8 mouse cellular contexts compared by ENCODE assay signal in the genomic region with DNA sequence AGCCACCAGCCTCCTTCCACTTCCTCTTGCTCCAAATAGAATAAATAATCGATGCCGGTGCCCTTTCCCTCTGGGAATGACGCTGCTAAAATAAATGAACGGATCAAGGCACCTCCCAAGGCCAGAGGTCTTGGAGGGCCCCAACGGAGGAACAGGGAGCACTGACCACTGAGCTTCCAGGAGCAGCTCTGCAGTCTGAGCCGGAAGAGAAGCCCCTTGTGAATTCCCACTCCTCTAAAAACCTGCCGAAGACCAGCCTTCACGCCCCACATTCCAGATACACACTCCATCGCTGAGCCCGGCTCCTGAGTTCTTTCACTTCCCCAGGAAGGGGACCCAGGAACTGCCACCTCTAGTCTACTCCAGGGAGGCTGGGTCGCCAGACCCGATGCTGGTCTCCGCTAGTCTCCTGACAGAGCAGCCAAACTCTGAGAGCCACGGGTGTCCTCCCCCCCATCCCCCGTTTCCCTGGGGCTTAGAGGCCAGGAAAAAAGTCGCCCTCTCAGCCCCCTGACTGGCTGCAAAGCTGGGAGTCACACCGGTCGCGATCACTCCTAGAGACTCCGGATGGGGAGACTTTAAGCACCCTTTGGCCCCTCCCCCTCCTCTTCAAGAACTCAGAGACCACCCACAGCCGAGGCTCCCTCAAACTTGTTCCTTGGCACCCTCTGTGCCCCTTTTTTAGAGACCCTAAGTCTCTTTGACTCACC. TPM values are rescaled to one million over a fixed set of nuclear protein-coding genes. Genes with fewer than 3 reads are reported as not detected.
A peak's percentile ranks its signal among the peaks of the same experiment; 100 is the strongest.
DNase-seq lines count a peak whose midpoint lies in the region; ATAC-seq and TF ChIP-seq lines count a peak whose summit lies in the region.

No protein-coding gene starts in this region.

- H3K4me3 ChIP-seq in forebrain, postnatal 0 days (ENCODE audit: low read depth, low read length): peak overlapping the region; percentile 88
- H3K4me3 ChIP-seq in kidney, embryonic 14.5 days (ENCODE audit: low read length): peak overlapping the region; percentile 81
- H3K4me3 ChIP-seq in stomach, embryonic 16.5 days (replicated peaks; ENCODE audit: low read length): peak overlapping the region; percentile 79

- H3K9ac ChIP-seq in forebrain, postnatal 0 days: peak overlapping the region; percentile 98
- H3K9ac ChIP-seq in kidney, embryonic 14.5 days (ENCODE audit: low read depth, low read length): peak overlapping the region; percentile 74
- H3K9ac ChIP-seq in stomach, embryonic 16.5 days (ENCODE audit: low read length): peak overlapping the region; percentile 92

- ATAC-seq in forebrain, postnatal 0 days: 0 out of 2 replicates have a peak, but pooled peaks have one; percentile 21
- ATAC-seq in kidney, embryonic 14.5 days (ENCODE audit: low FRiP score, low TSS enrichment): peak; percentile 53
- ATAC-seq in stomach, embryonic 16.5 days (ENCODE audit: insufficient read depth, low FRiP score): 0 out of 2 replicates have a peak, but pooled peaks have one; percentile 11

- no peaks in the 10 kb centered on the region for H3K9me3 ChIP-seq in forebrain, postnatal 0 days (ENCODE audit: low read length)
- H3K9me3 ChIP-seq in kidney, embryonic 14.5 days (ENCODE audit: control insufficient read depth, low read length): peaks cover 8% of the 10 kb centered on the region; the same call in 1 of the 2 replicates
- H3K9me3 ChIP-seq in stomach, embryonic 16.5 days (replicated peaks; ENCODE audit: control insufficient read depth, low read length): peaks cover 5% of the 10 kb centered on the region

- peak overlapping the region; percentile 90 for H3K27ac ChIP-seq in forebrain, postnatal 0 days (ENCODE audit: low read depth, low read length)
- peak overlapping the region; percentile 77 for H3K27ac ChIP-seq in kidney, embryonic 14.5 days (ENCODE audit: low read depth, low read length)
- H3K27ac ChIP-seq in stomach, embryonic 16.5 days (ENCODE audit: low read length): peak overlapping the region; percentile 88

- peaks cover 4% of the 10 kb centered on the region; the same call in 1 of the 2 replicates for H3K36me3 ChIP-seq in forebrain, postnatal 0 days (ENCODE audit: insufficient read depth)
- H3K36me3 ChIP-seq in kidney, embryonic 14.5 days (ENCODE audit: control insufficient read depth, insufficient read depth, low read length): peaks cover 4% of the 10 kb centered on the region; the same call in 1 of the 2 replicates
- peaks cover 10% of the 10 kb centered on the region for H3K36me3 ChIP-seq in stomach, embryonic 16.5 days (ENCODE audit: control insufficient read depth, insufficient read depth, low read length)

- H3K4me1 ChIP-seq in forebrain, postnatal 0 days (ENCODE audit: insufficient read depth): peaks cover 14% of the 10 kb centered on the region; the same call in 1 of the 2 replicates
- H3K4me1 ChIP-seq in kidney, embryonic 14.5 days (ENCODE audit: control insufficient read depth, insufficient read depth, low read length): peaks cover 13% of the 10 kb centered on the region; the same call in 1 of the 2 replicates
- peaks cover 7% of the 10 kb centered on the region; the same call in 1 of the 2 replicates for H3K4me1 ChIP-seq in stomach, embryonic 16.5 days (ENCODE audit: control insufficient read depth, insufficient read depth, low read length)

- peak overlapping the region; percentile 78 for H3K4me2 ChIP-seq in forebrain, postnatal 0 days (ENCODE audit: low read depth)
- peak overlapping the region; percentile 90 for H3K4me2 ChIP-seq in kidney, embryonic 14.5 days (replicated peaks; ENCODE audit: low read depth, low read length)
- H3K4me2 ChIP-seq in stomach, embryonic 16.5 days (ENCODE audit: low read depth, low read length): peak overlapping the region; percentile 83

- no peak for TF ChIP-seq POLR2A in brain, embryonic 14.5 days (IDR thresholded peaks at IDR 0.05; ENCODE audit: borderline replicate concordance, extremely low read depth, insufficient read depth, insufficient read length, poor library complexity, severe bottlenecking)

- no peak for TF ChIP-seq CTCF in brain, embryonic 14.5 days (IDR thresholded peaks at IDR 0.05; ENCODE audit: borderline replicate concordance, extremely low read depth, insufficient read depth, insufficient read length)
- TF ChIP-seq CTCF in forebrain, postnatal 0 days (IDR thresholded peaks at IDR 0.05; ENCODE audit: low read depth): no peak

- WGBS in forebrain, postnatal 0 days: 2% methylated on average over 21 of the region's 21 CpGs
- WGBS in kidney, embryonic 14.5 days: 1% methylated on average over 21 of the region's 21 CpGs
- WGBS in stomach, embryonic 16.5 days: under 1% methylated on average over 21 of the region's 21 CpGs

- no peaks in the 10 kb centered on the region for H3K27me3 ChIP-seq in forebrain, postnatal 0 days (ENCODE audit: insufficient read depth, low read length)
- no peaks in the 10 kb centered on the region for H3K27me3 ChIP-seq in kidney, embryonic 14.5 days (ENCODE audit: control insufficient read depth, insufficient read depth, low read length)
- no peaks in the 10 kb centered on the region for H3K27me3 ChIP-seq in stomach, embryonic 16.5 days (ENCODE audit: control insufficient read depth, insufficient read depth, low read length)

- peak; percentile 28 for DNase-seq in kidney, adult 11 months
- no peak for DNase-seq in kidney, adult 8-10 months
- peak; percentile 73 for DNase-seq in brain, embryonic 14.5 days (ENCODE audit: low read depth)
- DNase-seq in forebrain, postnatal 0 days: peak; percentile 44
- peak; percentile 49 for DNase-seq in lung, postnatal 36 days
- no peak for DNase-seq in layer of hippocampus, adult 18-20 months (ENCODE audit: low spot score in 2 of 2)

RNA-seq across cellular contexts. Expression of gene Gtf2ird1, which starts 1.2 kb away (rescaled TPM):
- polyA plus RNA-seq in brain, embryonic 14.5 days (2012; rRNA removed): 78.1 and 80.5 TPM in 2 replicates
- 33.9 and 47.1 TPM in 2 replicates for total RNA-seq in forebrain, postnatal 0 days (2014; rRNA removed)
- 41.2 and 53.6 TPM in 2 replicates for polyA plus RNA-seq in forebrain, postnatal 0 days (2015; fragmentation: Nextera tagmentation; extraction: Ambion mirVana)
- polyA plus RNA-seq in kidney, embryonic 14.5 days (2014; fragmentation: Nextera tagmentation; extraction: Ambion mirVana): 60.9 and 84.8 TPM in 2 replicates
- 70.5 and 75.0 TPM in 2 replicates for polyA plus RNA-seq in stomach, embryonic 16.5 days (2015; fragmentation: Nextera tagmentation; extraction: Ambion mirVana)
- total RNA-seq in layer of hippocampus, adult 18-20 months (2021): 10 to 100 TPM; 19.8 to 27.3 TPM

Comparison
In these comparisons a context has a peak if more than half of its experiments do, and no peak if none do; other contexts are left out.
1. DNase-seq: peak in kidney, adult 11 months (single experiment), brain, embryonic 14.5 days (single experiment), forebrain, postnatal 0 days (single experiment) and lung, postnatal 36 days (single experiment); none in kidney, adult 8-10 months (0 of 2) and layer of hippocampus, adult 18-20 months (0 of 2).
2. Peak in every context shown above with its lines, with median percentiles within 50 percentile points of each other: ATAC-seq, H3K27ac ChIP-seq, H3K4me2 ChIP-seq, H3K4me3 ChIP-seq and H3K9ac ChIP-seq.